Mouse (Mus musculus): ENCODE data around the gene Fam241a. TPM values are rescaled to one million over a fixed set of nuclear protein-coding genes. Genes with fewer than 3 reads are reported as not detected.
A peak's percentile ranks its signal among the peaks of the same experiment; 100 is the strongest.

Fam241a gene
- total RNA-seq, 2 experiments from 2014 or later = 3.9 to 4.1 TPM

DNA sequence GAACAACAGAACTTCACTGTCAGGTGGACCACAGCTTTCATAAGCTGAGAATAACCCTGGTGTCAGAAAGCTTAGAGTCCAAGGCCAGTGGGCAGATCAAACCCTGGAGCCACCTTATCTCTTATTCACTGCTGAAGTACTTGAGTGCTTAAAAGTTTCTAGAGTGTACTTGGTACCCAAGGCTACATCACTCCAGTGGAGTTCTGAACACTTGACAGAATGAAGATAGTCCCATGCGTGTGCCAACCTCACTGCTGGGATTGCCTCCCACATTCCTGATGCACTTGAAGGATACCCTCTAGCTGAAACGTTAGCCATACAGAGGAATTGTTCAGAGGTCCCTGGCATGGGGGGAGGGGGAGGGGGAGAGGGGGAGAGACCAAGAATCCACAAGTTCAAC, 14.4 kb downstream of the Fam241a start:
- DNase-seq = no peak
- intact Hi-C loops (cut with DNase I) = no loop called here

DNA sequence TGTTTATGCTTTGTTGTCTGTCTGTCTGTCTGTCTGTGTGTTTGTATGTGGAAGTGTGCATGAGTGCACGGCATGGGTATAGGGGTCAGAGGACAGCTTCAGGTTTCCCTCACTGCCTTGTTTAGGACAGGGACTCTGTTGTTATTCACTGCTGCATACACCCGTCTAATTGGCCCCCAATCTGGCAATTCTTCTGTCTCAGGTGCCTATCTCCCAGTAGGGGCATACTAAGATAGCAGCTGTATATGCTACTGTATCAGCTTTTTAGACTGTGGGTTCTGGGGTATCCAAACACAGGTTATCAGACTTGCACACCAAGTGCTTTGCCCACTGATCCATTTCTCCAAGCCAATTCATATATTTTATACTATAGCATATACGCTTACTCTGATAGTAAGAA, 16.2 kb downstream of the Fam241a start:
- intact Hi-C loops (cut with DNase I) = no loop called here
- DNase-seq = no peak

DNA sequence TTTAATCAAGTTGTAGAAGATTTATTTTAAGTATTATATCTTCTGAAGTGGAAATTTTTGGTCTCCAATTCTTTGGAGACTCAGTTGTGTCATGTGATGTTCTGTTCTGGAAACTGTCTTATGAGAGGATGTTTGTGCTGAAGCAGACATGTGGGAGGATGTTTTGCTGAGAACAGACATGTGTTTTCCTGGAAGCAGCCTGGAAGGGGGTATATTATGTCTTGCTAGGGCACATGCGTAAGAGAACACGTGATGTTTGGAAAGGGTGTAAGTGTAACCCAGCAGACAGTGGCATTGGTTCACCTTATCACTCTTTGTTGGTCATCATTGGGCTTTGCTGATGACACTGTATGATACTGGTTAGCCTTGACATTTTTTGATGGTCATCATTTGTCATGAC, 20.6 kb downstream of the Fam241a start:
- no peak for DNase-seq
- intact Hi-C loops (cut with DNase I) = no loop called here

DNA sequence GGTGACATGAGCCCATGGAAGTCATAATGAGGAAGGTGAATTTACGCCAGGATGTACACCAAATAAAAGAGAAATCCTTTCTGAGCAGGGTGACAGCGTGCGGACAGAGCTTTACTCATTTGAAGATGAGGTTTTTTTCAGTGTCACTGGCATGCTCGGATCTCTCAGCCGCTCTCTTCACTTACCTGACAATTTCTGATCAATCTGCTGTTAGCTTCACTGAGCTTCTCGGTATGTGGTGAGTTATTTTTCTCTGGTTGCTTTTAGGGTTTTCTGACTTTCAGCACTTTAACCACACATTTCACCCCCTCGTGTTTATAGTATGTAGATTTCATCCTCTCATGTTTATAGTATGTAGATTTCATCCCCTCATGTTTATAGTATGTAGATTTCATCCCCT, 21.1 kb downstream of the Fam241a start:
- no peak for DNase-seq
- intact Hi-C loops (cut with DNase I) = no loop called here

DNA sequence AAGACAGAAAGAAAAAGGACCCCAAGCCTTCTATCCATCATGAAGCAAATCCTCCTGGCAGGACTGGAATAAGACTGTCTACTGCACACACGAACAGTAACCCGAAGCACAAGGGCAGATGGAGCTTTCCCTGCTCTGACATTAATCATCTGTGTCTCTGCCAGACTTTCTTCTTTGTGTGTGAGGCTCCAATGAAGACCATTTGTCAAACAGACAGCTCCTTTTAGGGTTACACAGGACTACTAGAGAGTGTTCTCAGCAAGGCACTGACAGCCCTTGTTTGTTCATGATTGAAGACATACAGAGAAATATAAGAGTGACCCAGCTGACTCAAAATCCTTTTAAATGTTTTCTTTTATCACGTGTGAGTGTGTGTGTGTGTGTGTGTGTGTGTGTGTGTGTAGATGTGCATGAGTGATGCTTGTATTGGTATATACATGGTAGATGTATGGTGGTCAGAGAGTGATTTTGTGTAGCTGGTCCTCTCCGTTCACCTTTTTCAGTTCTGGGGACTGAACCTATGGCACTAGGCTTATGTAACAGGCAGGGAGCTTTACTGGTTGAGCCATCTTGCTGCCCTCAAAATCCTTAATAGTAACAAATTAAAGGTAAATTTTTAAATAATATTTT, 21.8 kb downstream of the Fam241a start:
- DNase-seq = no peak
- intact Hi-C loops (cut with DNase I) = no loop called here

DNA sequence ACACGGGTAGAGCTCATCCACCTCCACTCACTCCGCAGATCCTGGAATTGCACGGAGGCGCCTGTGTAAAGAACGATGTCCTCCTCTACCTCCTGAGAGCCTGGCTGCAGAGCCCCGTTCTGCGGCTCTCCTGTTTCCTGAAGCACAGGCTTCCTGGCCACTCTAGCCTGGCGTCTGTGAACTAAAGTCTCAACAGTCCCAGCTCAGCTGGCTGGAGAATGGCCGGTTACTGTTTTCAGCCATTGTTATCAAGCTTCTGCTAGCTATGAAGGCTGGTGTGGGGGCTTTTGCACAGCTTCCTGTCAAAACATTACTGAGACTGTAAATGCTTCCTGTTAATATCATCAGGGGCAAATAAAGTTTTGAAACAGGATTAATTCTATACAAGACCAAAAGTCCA, 24.5 kb downstream of the Fam241a start:
- DNase-seq = peak in 1 of 2 experiments; percentile 9
- intact Hi-C loops (cut with DNase I) = no loop called here

DNA sequence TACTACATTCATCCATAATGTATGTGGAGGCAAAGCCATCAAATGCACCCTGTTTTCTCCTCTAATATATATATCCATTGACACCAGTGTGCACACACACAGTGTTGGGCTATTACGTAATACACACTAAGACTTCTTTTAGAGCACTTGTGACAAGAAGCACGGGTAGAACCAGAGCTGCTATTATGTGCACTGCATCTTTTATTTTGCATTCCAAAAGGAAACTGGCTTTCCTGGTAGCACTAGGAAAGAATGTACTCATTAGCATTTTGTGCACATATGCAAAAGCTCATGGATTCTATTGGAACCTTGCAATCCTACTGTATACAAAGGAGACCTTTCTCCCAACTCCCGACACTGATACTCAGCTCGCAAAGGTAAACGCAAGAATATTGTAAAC, 27.2 kb downstream of the Fam241a start:
- DNase-seq = no peak
- intact Hi-C loops (cut with DNase I) = no loop called here

DNA sequence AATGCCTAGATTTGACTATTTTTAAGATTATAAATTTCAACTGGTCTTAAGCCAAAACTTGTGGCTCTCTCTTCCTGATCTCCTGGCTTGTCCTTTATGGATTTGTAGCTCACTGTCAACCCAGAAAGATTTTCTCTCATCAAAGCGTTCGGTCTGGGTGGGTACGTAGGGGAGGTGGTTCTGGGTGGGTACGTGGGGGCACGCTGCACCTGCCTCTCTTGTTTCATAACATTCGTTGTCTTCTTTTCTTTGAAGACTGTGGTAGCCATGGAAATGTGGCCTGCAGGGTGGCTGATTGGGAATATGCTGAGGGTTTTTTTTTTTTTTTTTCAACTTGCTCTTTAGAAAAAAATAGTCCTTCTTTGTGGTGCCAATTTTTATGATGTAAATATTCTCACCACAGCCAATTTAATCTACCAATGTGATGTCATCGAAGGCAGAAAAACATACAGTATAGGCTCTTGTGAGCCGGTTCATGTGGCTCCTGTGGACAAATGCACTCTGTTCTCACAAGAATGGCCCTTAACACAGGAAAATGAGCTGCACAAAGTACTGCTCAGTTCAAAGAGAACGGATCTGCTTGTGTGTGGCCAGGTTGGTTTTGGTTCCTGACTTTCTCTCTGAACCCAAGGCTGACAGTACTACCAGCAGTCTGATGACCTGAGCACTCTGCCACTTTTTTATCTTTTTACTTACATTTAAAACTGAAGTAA, 27.9 kb downstream of the Fam241a start:
- intact Hi-C loops (cut with DNase I) = no loop called here
- no peak for DNase-seq

DNA sequence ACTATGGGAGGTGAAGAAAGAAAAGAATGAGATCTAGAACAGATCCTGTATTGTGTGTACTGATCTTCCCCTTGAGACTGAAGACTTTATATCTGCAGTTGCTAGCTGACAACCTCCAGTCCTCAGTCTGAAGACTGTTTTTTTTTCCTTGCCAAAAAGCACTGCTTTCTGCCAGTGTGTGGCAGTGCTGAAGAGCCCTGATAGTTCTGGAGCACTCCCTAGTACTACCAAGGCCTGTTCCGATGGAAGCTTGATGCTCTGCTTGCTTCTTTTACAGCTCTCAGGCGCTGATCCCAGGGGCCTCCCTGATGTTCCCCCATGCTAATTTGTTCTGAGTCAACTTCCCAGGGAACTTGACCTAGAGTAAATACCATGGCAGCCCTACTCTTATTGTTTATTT, 31.9 kb downstream of the Fam241a start:
- DNase-seq = no peak
- intact Hi-C loops (cut with DNase I) = no loop called here

DNA sequence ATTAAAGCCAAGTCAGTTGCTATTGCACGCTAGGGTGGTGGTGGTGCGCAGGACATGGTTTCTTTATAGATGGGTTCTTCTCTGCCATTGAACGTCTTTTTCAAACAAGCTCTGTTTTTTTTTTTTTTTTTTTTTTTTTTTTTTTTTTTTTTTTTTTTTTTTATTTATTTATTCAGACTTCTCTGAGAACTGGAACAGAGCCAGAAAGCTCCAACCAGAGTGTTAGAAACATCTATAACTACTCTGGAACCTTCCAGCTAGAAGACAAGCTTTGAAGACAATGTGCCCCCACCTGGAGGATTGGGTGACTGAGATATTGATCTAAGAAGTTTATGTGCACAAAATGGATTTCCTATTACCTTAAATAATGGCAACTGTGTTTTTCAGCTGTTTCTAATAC, 32.6 kb downstream of the Fam241a start:
- DNase-seq = no peak
- intact Hi-C loops (cut with DNase I) = no loop called here

DNA sequence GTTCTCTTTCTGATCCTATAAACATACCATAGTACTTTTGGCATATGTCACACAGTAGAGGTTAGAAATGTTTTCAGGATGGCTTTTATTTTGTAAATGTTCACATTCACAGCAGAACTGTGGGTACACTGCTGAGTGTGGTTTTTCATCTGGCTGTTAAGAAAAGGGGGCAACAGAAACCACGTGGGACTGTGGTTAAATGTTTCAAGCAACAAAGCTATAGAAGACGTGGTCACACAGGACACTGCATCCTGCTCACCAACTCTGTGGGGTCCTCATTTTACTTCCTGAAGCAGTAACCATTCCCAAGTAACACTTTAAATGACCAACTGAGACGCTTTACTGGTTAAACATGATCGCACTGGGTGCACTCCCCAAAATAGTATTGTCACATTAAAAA, 33.6 kb downstream of the Fam241a start:
- intact Hi-C loops (cut with DNase I) = no loop called here
- no peak for DNase-seq

DNA sequence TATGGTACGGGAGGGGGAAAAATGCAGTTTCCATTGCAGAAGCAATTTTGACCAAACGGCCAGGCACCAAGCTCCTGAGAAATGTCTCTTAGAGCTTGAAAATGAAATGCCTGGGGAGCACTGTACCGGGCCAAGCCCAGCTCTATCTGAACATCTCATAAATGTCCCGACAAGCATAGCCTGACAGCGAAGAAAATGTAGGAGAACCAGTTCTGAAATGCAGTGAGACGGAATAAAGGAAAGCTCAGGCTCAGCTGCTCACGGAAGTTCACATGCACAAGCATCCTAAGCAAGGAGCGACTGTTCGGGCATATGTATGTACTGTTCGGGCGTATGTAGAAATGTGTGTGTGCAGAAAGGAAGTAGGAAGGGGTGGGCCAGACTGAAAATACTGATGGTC, 34.8 kb downstream of the Fam241a start:
- intact Hi-C loops (cut with DNase I) = no loop called here
- no peak for DNase-seq

DNA sequence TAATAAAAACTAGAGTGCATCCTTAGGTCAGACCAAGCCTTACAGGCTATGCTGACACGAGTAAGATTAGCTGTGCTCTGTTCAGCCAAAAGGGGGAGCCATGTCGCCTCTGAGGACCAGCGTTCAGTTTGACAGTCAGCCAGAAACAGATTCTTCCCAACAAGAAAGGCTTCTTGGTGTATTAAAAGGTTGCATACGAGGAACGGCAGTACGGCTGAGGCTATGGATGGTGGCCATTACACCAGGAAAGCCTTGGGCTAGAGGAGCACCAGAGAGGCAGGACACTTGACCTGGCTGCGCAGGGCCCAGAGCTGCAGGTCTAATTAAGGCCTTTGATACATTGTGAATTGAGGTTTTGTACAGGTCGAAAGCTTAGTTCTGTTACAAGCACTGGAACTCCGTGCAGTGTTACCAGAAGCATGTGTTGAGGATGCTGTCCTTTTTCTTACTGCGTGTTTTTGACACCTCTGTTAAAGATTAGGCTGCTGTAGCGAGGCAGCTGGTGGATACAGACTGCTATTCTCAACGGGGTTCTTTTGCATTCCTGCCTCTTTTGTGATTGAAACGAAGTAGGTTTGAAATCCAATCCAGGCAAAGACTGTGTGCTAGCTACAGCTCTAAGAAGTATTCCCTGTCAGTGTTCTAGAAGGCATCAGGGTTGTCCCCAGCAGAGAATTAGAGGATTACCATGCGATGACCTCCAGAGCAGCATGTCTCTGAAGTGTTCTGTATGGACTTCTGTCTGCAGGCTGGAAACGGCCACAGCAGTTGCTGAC, 42.5 kb downstream of the Fam241a start:
- peak; percentile 69 to 71 for DNase-seq
- intact Hi-C loops (cut with DNase I) = loop anchor here (1.0 to 5.0 kb wide), 3 partner anchors 44 to 226 kb away; partner anchors contain the start of gene Fam241a

DNA sequence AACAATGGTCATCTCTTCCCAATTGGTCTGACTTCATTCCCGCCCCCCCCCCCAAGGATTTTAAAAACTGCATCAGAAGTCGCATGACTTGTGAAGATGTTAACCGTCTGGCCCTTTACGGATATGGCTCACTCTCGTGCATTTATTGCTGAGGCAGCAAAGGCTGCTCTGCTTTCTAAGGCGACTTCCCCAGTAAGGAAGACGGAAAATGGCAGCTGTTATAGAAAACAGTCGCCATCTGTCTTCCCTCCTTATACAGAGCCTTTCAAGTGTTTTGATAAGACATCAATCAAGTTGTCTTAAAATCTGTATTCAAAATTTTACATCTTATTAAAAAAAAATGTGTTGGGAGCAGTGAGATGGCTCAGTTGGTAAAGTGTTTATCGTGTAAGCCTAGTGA, 43.4 kb downstream of the Fam241a start:
- no peak for DNase-seq
- intact Hi-C loops (cut with DNase I) = loop anchor here (1.0 to 5.0 kb wide), 3 partner anchors 45 to 225 kb away; partner anchors contain the start of gene Fam241a

DNA sequence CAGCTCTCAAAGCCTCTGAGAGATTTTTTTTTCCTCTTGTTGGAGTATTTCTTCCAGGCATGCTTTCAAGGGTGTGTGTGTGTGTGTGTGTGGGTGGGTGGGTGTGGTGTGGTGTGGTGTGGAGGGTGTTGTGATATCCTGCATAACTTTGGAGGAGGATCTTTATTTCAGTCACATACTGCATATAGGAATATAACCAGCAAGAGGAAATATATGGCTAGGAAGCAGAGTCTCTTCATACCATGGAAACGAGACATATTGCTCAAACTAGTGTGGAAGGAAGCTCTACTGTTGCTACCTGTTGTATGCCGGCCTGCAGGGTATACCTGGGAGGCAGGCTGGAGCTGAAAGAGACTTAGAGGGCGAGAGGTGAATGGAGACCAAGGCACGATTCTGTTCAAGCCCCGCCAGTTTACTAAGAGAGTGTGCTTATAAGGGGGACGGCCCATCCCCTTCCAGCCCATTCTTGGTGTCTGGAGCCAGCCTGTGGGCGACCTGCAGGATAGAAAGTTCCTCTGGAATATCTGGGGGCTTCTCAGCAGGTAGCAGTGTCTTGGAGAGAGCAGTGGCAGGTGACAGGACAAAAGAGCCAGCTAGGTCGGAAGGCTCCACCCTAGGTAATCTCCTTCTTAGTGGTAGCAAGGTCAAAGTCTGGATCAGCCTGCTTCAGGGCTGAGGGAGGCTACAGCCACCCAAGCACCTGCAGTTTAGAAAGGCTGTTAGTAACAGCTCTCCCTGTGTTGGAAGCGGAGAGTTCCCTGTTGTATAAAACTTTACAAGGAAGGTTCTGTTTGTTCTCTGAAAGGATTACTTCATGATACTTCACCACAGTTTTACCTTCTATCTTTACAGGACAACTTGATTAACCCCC, 45.1 kb downstream of the Fam241a start:
- DNase-seq = no peak
- intact Hi-C loops (cut with DNase I) = loop anchor here (5.0 kb wide), 2 partner anchors 46 to 224 kb away; partner anchors contain the start of gene Fam241a

DNA sequence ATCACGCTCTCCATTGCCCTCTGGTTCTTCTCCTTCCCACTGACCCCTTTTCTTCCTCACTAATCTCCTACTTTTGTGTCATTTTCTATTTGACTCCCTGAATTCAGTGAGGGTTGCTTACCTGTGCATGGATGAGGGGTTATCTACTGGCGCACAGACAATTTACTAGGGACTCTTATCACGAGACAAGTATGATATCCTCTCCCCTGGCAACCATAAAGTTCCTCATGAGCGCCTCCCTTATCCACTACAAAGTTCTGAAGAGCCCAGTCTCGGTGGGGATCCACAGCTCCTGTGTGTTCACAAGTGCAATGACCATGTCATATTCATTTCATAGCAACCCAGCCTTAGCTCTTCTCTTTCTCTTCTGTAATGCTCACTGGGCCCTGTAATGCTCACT, 46.2 kb downstream of the Fam241a start:
- intact Hi-C loops (cut with DNase I) = loop anchor here (5.0 kb wide), 2 partner anchors 47 to 223 kb away; partner anchors contain the start of gene Fam241a
- no peak for DNase-seq

DNA sequence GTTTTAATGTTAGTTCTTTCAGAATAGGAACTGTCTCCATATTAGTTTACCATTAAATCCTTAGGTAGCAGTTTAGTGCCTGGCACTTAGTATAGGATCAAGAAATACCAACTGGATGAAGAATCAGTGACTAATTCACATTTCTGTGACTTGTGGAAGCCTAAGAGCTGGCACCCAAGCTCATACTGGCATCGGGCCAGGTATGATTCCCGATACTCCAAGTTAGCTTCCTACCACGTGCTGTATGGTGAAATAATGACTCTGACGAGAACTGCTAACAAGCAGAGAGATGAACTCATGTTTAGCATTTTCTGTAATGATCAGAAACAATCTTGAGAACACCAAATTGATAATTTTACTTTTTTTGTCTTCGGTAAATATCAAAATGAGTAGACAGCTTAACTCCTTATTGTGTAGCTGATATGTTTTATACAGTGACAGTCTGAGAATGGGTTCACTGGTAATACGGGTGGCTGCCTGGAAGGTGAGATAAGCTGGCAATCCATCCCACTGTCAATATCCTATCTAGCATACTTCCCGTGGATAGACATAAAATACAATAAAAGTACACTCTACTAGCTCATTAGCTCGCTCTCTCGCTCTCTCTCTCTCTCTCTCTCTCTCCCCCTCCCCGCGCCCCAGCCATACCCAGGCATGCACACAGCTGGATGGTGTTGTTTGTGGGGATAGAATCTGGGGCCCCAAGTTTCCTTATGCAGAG, 47.9 kb downstream of the Fam241a start:
- no peak for DNase-seq
- intact Hi-C loops (cut with DNase I) = no loop called here

DNA sequence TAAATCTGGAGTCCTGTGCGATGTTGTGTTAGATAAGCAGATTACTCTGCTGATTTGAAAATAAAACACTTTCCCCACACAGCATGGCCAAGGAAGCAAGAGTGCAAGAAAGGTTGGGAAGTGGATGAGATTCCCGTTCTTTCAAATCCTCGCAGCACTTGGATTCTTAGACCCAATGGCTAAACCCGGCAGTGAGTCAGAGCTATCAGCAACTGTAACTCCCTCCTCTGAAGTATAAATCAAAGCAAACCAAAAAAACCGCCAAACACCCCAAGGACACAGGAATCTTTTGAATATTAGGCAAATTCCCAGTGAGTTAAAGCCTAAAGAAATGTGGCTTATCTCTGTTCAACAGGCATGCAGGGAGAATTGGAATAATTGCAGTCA, 52.2 kb downstream of the Fam241a start:
- intact Hi-C loops (cut with DNase I) = no loop called here
- no peak for DNase-seq

DNA sequence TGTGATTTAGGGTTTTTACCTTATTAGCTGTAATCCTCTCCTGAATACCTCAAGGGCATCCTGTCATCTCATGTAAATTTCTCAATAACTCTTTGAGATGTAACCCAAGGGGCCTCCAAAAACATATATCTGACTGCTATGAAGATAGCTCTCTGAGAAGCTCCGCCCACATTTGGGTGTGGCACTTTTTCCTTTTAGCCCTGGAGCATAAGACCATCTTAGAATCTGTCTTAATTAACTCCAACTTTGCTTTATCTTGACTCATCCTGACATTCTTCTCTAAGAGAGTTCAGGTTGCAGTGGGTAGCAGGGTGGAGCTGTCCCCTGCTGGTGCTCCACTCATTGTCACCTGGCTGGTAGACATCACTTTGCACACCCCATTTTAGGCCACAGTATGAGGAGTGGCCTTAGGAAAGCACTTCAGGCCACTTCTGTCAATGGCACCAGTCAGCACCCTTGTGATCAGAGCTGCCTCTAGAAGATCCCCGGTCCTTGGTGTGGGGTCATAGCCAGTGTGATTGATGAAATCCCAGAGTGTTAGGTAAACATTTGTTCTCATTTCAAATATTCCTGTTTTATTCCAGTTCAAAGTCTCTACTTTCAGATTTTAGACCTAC, 52.7 kb downstream of the Fam241a start:
- DNase-seq = no peak
- intact Hi-C loops (cut with DNase I) = no loop called here

DNA sequence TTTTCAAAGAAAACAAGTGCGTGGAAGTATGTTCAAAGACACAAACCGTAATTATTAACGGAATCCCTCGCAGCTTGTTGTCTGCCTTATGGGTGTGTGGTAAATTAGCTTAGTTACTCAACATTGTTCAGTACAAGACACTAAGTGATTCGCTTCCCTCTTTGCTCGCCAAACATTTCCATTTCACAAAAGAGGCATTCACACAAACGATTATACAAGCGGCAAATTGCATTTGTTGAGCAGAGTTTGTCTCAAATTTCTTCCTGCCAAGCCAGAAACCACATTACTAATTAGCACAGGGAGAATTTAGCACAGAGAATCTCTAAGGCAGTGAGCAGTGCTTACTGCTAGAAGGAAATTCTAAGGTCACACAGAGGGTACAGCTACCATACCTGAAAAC, 54.2 kb downstream of the Fam241a start:
- intact Hi-C loops (cut with DNase I) = no loop called here
- no peak for DNase-seq
